Mouse (Mus musculus): Measurements from ENCODE around the gene Samt1. TPM values are rescaled to one million over a fixed set of nuclear protein-coding genes. Genes with fewer than 3 reads are reported as not detected.
A peak's percentile ranks its signal among the peaks of the same experiment; 100 is the strongest.
"Not testable (repeated sequence)": the region's sequence is repeated elsewhere in the genome, so short reads cannot be mapped to it uniquely, and the experiment has no call there.

Samt1 gene
- not detected in 2 replicates for total RNA-seq (2014; rRNA removed)
- polyA plus RNA-seq (2015; fragmentation: Nextera tagmentation; extraction: Ambion mirVana), result not detected in 2 replicates

- H3K36me3 ChIP-seq (ENCODE audit: insufficient read depth, low read length); H3K4me2 ChIP-seq (ENCODE audit: low read depth, low read length, poor library complexity, severe bottlenecking); H3K9ac ChIP-seq (replicated peaks; ENCODE audit: low read length, poor library complexity, severe bottlenecking); ATAC-seq (ENCODE audit: low FRiP score); H3K27me3 ChIP-seq (ENCODE audit: insufficient read depth, low read length); H3K9me3 ChIP-seq (ENCODE audit: low read length); H3K4me1 ChIP-seq (ENCODE audit: insufficient read depth, low read length); DNase-seq (ENCODE audit: low spot score); H3K27ac ChIP-seq (ENCODE audit: low read depth, low read length); H3K4me3 ChIP-seq (ENCODE audit: low read depth, low read length): not testable (repeated sequence)
Measured at GRCm38 (mm10) chrX:154012540-154012939, at the start of gene Samt1. Gene Samt1, minus strand, starts transcription at chrX:154012640.

- not testable (repeated sequence) for H3K9ac ChIP-seq (replicated peaks; ENCODE audit: low read length, poor library complexity, severe bottlenecking); DNase-seq (ENCODE audit: low spot score); H3K9me3 ChIP-seq (ENCODE audit: low read length); H3K4me1 ChIP-seq (ENCODE audit: insufficient read depth, low read length); H3K27me3 ChIP-seq (ENCODE audit: insufficient read depth, low read length); H3K4me2 ChIP-seq (ENCODE audit: low read depth, low read length, poor library complexity, severe bottlenecking); H3K4me3 ChIP-seq (ENCODE audit: low read depth, low read length); H3K36me3 ChIP-seq (ENCODE audit: insufficient read depth, low read length); ATAC-seq (ENCODE audit: low FRiP score); H3K27ac ChIP-seq (ENCODE audit: low read depth, low read length)
Measured at GRCm38 (mm10) chrX:154054939-154055338, 42.5 kb upstream of the Samt1 start, which contains the start of gene Gm10057. Gene Gm10057, minus strand, starts transcription at chrX:154055039.

GRCm38 (mm10) chrX:154033727-154034126 is 21.3 kb upstream of the Samt1 start, which contains the start of gene 4921511M17Rik:
Gene 4921511M17Rik, minus strand, starts transcription at chrX:154033827.
- H3K4me3 ChIP-seq (ENCODE audit: low read depth, low read length); H3K4me1 ChIP-seq (ENCODE audit: insufficient read depth, low read length); DNase-seq (ENCODE audit: low spot score); H3K4me2 ChIP-seq (ENCODE audit: low read depth, low read length, poor library complexity, severe bottlenecking); H3K9me3 ChIP-seq (ENCODE audit: low read length); H3K27me3 ChIP-seq (ENCODE audit: insufficient read depth, low read length); H3K9ac ChIP-seq (replicated peaks; ENCODE audit: low read length, poor library complexity, severe bottlenecking); ATAC-seq (ENCODE audit: low FRiP score); H3K36me3 ChIP-seq (ENCODE audit: insufficient read depth, low read length); H3K27ac ChIP-seq (ENCODE audit: low read depth, low read length): not testable (repeated sequence)

GRCm38 (mm10) chrX:153976914-153977313 is 35.5 kb downstream of the Samt1 start:
- H3K27ac ChIP-seq (ENCODE audit: low read depth, low read length); H3K9me3 ChIP-seq (ENCODE audit: low read length); H3K9ac ChIP-seq (replicated peaks; ENCODE audit: low read length, poor library complexity, severe bottlenecking); H3K4me3 ChIP-seq (ENCODE audit: low read depth, low read length); H3K4me2 ChIP-seq (ENCODE audit: low read depth, low read length, poor library complexity, severe bottlenecking); H3K27me3 ChIP-seq (ENCODE audit: insufficient read depth, low read length); H3K4me1 ChIP-seq (ENCODE audit: insufficient read depth, low read length); H3K36me3 ChIP-seq (ENCODE audit: insufficient read depth, low read length); DNase-seq (ENCODE audit: low spot score): not testable (repeated sequence)
- peak; percentile 42; the same call in 1 of the 2 replicates for ATAC-seq (ENCODE audit: low FRiP score)
- WGBS, result no CpG with 5 or more reads among the region's 2 CpGs

- H3K36me3 ChIP-seq (ENCODE audit: insufficient read depth, low read length); H3K4me3 ChIP-seq (ENCODE audit: low read depth, low read length); H3K9ac ChIP-seq (replicated peaks; ENCODE audit: low read length, poor library complexity, severe bottlenecking); H3K9me3 ChIP-seq (ENCODE audit: low read length); ATAC-seq (ENCODE audit: low FRiP score); H3K27ac ChIP-seq (ENCODE audit: low read depth, low read length); H3K4me2 ChIP-seq (ENCODE audit: low read depth, low read length, poor library complexity, severe bottlenecking); H3K27me3 ChIP-seq (ENCODE audit: insufficient read depth, low read length); H3K4me1 ChIP-seq (ENCODE audit: insufficient read depth, low read length); DNase-seq (ENCODE audit: low spot score): not testable (repeated sequence)
- 25% methylated on average over 4 of the region's 4 CpGs for WGBS
Measured at GRCm38 (mm10) chrX:153976467-153976866, 36.0 kb downstream of the Samt1 start.

GRCm38 (mm10) chrX:153974450-153974849 is 38.0 kb downstream of the Samt1 start:
- no peak overlapping the region for H3K27ac ChIP-seq (ENCODE audit: low read depth, low read length)
- DNase-seq (ENCODE audit: low spot score) (peak; percentile 3), ATAC-seq (ENCODE audit: low FRiP score) (no peak)
- no peaks in the 10 kb centered on the region for H3K4me1 ChIP-seq (ENCODE audit: insufficient read depth, low read length)
- H3K9me3 ChIP-seq (ENCODE audit: low read length), result no peaks in the 10 kb centered on the region
- WGBS, result 13% methylated on average over 2 of the region's 2 CpGs
- TF ChIP-seq CTCF (IDR thresholded peaks at IDR 0.05), result peak; percentile 52
- no peak overlapping the region for H3K9ac ChIP-seq (replicated peaks; ENCODE audit: low read length, poor library complexity, severe bottlenecking)
- no peak overlapping the region for H3K4me2 ChIP-seq (ENCODE audit: low read depth, low read length, poor library complexity, severe bottlenecking)
- H3K4me3 ChIP-seq (ENCODE audit: low read depth, low read length), result no peak overlapping the region
- H3K27me3 ChIP-seq (ENCODE audit: insufficient read depth, low read length), result no peaks in the 10 kb centered on the region
- no peaks in the 10 kb centered on the region for H3K36me3 ChIP-seq (ENCODE audit: insufficient read depth, low read length)

- H3K36me3 ChIP-seq (ENCODE audit: insufficient read depth, low read length); H3K4me3 ChIP-seq (ENCODE audit: low read depth, low read length); H3K9me3 ChIP-seq (ENCODE audit: low read length); DNase-seq (ENCODE audit: low spot score); H3K27me3 ChIP-seq (ENCODE audit: insufficient read depth, low read length); H3K27ac ChIP-seq (ENCODE audit: low read depth, low read length); ATAC-seq (ENCODE audit: low FRiP score); H3K4me1 ChIP-seq (ENCODE audit: insufficient read depth, low read length); H3K9ac ChIP-seq (replicated peaks; ENCODE audit: low read length, poor library complexity, severe bottlenecking); H3K4me2 ChIP-seq (ENCODE audit: low read depth, low read length, poor library complexity, severe bottlenecking): not testable (repeated sequence)
- no CpG with 5 or more reads among the region's 2 CpGs for WGBS
Measured at GRCm38 (mm10) chrX:153952866-153953265, 59.6 kb downstream of the Samt1 start.

Other genes starting within 250 kb of the Samt1 start
- gene Spin2c, start 180.4 kb downstream of the Samt1 start, total RNA-seq (2014; rRNA removed), result 14.3 and 23.4 TPM in 2 replicates
- gene Spin2c, start 180.4 kb downstream of the Samt1 start, polyA plus RNA-seq (2015; fragmentation: Nextera tagmentation; extraction: Ambion mirVana), result 33.0 and 33.4 TPM in 2 replicates
- not detected in 2 replicates for gene 4921511M17Rik, start 21.2 kb upstream of the Samt1 start, total RNA-seq (2014; rRNA removed)
- not detected in 2 replicates for gene 4921511M17Rik, start 21.2 kb upstream of the Samt1 start, polyA plus RNA-seq (2015; fragmentation: Nextera tagmentation; extraction: Ambion mirVana)
- gene Gm10057, start 42.4 kb upstream of the Samt1 start, total RNA-seq (2014; rRNA removed), result not detected in 2 replicates
- not detected in 2 replicates for gene Gm10057, start 42.4 kb upstream of the Samt1 start, polyA plus RNA-seq (2015; fragmentation: Nextera tagmentation; extraction: Ambion mirVana)
- gene Gm15140, start 108.0 kb upstream of the Samt1 start, total RNA-seq (2014; rRNA removed), result not detected in 2 replicates
- not detected in 2 replicates for gene Gm15140, start 108.0 kb upstream of the Samt1 start, polyA plus RNA-seq (2015; fragmentation: Nextera tagmentation; extraction: Ambion mirVana)

Measured in midbrain, postnatal 0 days (tissue).